Comparison of ENCODE assay signal across 7 mouse cellular contexts in genomic region chr11:102216056-102216885, GRCm38 (mm10). TPM values are rescaled to one million over a fixed set of nuclear protein-coding genes. Genes with fewer than 3 reads are reported as not detected.
DNase-seq lines count a peak whose midpoint lies in the region; ATAC-seq lines count a peak whose summit lies in the region.

No protein-coding gene starts in this region.

- H3K27ac ChIP-seq in heart, embryonic 15.5 days: peak overlapping the region; percentile 95
- peak overlapping the region; percentile 37 for H3K27ac ChIP-seq in neural tube, embryonic 15.5 days (replicated peaks)

- WGBS in heart, embryonic 15.5 days: 15% methylated on average over 12 of the region's 12 CpGs
- 45% methylated on average over 12 of the region's 12 CpGs for whole genome bisulfite sequencing in neural tube, embryonic 15.5 days

- peaks cover 95% of the 10 kb centered on the region for H3K4me1 ChIP-seq in heart, embryonic 15.5 days (replicated peaks)
- H3K4me1 ChIP-seq in neural tube, embryonic 15.5 days: peaks cover 87% of the 10 kb centered on the region

- H3K9me3 ChIP-seq in heart, embryonic 15.5 days (replicated peaks): no peaks in the 10 kb centered on the region
- no peaks in the 10 kb centered on the region for H3K9me3 ChIP-seq in neural tube, embryonic 15.5 days (replicated peaks)

- peak overlapping the region; percentile 68 for H3K4me3 ChIP-seq in heart, embryonic 15.5 days
- no peak overlapping the region for H3K4me3 ChIP-seq in neural tube, embryonic 15.5 days (replicated peaks)

- H3K36me3 ChIP-seq in heart, embryonic 15.5 days: no peaks in the 10 kb centered on the region
- 0 out of 2 replicates have a peak, but pooled peaks cover 9% of the 10 kb centered on the region for H3K36me3 ChIP-seq in neural tube, embryonic 15.5 days

- H3K27me3 ChIP-seq in heart, embryonic 15.5 days: no peaks in the 10 kb centered on the region
- H3K27me3 ChIP-seq in neural tube, embryonic 15.5 days (replicated peaks): no peaks in the 10 kb centered on the region

- ATAC-seq in heart, embryonic 15.5 days (replicated peaks; ENCODE audit: insufficient number of reproducible peaks, insufficient read depth, low FRiP score, low read depth): peak; percentile 73
- no peak for ATAC-seq in neural tube, embryonic 15.5 days (ENCODE audit: low FRiP score)
- ATAC-seq in erythroblast, adult 5-6 weeks (replicated peaks; ENCODE audit: low FRiP score, poor library complexity, severe bottlenecking): no peak

- DNase-seq in right cerebral cortex, adult 18-20 months: peak; percentile 83
- no peak for DNase-seq in right cerebral cortex, postnatal 25 days
- DNase-seq in cerebellum, postnatal 36 days: peak; percentile 51
- peak; percentile 64 to 74 for DNase-seq in kidney, postnatal 4 days

- H3K9ac ChIP-seq in heart, embryonic 15.5 days: peak overlapping the region; percentile 80
- 0 out of 2 replicates have a peak overlapping the region, but pooled peaks have one; percentile 10 for H3K9ac ChIP-seq in neural tube, embryonic 15.5 days (replicated peaks)

- H3K4me2 ChIP-seq in heart, embryonic 15.5 days: peak overlapping the region; percentile 83
- H3K4me2 ChIP-seq in neural tube, embryonic 15.5 days: peak overlapping the region; percentile 46

RNA-seq across cellular contexts. Expression of gene Hdac5, which starts 13.7 kb away (rescaled TPM):
- 76.7 and 86.8 TPM in 2 replicates for polyA plus RNA-seq in heart, embryonic 15.5 days (2015; fragmentation: Nextera tagmentation; extraction: Ambion mirVana)
- 74.0 and 77.4 TPM in 2 replicates for polyA plus RNA-seq in neural tube, embryonic 15.5 days (2015; fragmentation: Nextera tagmentation; extraction: Ambion mirVana)
- 3.7 and 10.2 TPM in 2 replicates for total RNA-seq in erythroblast, adult 5-6 weeks (2015; ENCODE audit: low replicate concordance)
- total RNA-seq in erythroblast, adult 5-6 weeks (2017; ENCODE audit: low replicate concordance): 13.3 and 17.3 TPM in 2 replicates

RNA-seq across cellular contexts. Expression of gene G6pc3, which starts 26.9 kb away (rescaled TPM):
- polyA plus RNA-seq in heart, embryonic 15.5 days (2015; fragmentation: Nextera tagmentation; extraction: Ambion mirVana): 20.9 and 23.3 TPM in 2 replicates
- polyA plus RNA-seq in neural tube, embryonic 15.5 days (2015; fragmentation: Nextera tagmentation; extraction: Ambion mirVana): 40.4 and 42.0 TPM in 2 replicates
- 16.3 and 21.7 TPM in 2 replicates for total RNA-seq in erythroblast, adult 5-6 weeks (2015; ENCODE audit: low replicate concordance)
- total RNA-seq in erythroblast, adult 5-6 weeks (2017; ENCODE audit: low replicate concordance): 4.7 and 9.8 TPM in 2 replicates

RNA-seq across cellular contexts. Expression of gene Lsm12, which starts 31.2 kb away (rescaled TPM):
- polyA plus RNA-seq in heart, embryonic 15.5 days (2015; fragmentation: Nextera tagmentation; extraction: Ambion mirVana): 74.6 and 83.4 TPM in 2 replicates
- 111 and 121 TPM in 2 replicates for polyA plus RNA-seq in neural tube, embryonic 15.5 days (2015; fragmentation: Nextera tagmentation; extraction: Ambion mirVana)
- 48.3 and 48.8 TPM in 2 replicates for total RNA-seq in erythroblast, adult 5-6 weeks (2015; ENCODE audit: low replicate concordance)
- 22.7 and 28.8 TPM in 2 replicates for total RNA-seq in erythroblast, adult 5-6 weeks (2017; ENCODE audit: low replicate concordance)

RNA-seq across cellular contexts. Expression of gene BC030867, which starts 32.4 kb away (rescaled TPM):
- 8.3 and 12.7 TPM in 2 replicates for polyA plus RNA-seq in heart, embryonic 15.5 days (2015; fragmentation: Nextera tagmentation; extraction: Ambion mirVana)
- polyA plus RNA-seq in neural tube, embryonic 15.5 days (2015; fragmentation: Nextera tagmentation; extraction: Ambion mirVana): 2.2 and 5.1 TPM in 2 replicates
- total RNA-seq in erythroblast, adult 5-6 weeks (2015; ENCODE audit: low replicate concordance): 3.8 and 5.0 TPM in 2 replicates
- 4.1 and 7.2 TPM in 2 replicates for total RNA-seq in erythroblast, adult 5-6 weeks (2017; ENCODE audit: low replicate concordance)

RNA-seq across cellular contexts. Expression of gene Asb16, which starts 52.3 kb away (rescaled TPM):
- 0.05 and 0.06 TPM in 2 replicates for polyA plus RNA-seq in heart, embryonic 15.5 days (2015; fragmentation: Nextera tagmentation; extraction: Ambion mirVana)
- 0.10 and 0.12 TPM in 2 replicates for polyA plus RNA-seq in neural tube, embryonic 15.5 days (2015; fragmentation: Nextera tagmentation; extraction: Ambion mirVana)
- not detected in 2 replicates for total RNA-seq in erythroblast, adult 5-6 weeks (2015; ENCODE audit: low replicate concordance)
- total RNA-seq in erythroblast, adult 5-6 weeks (2017; ENCODE audit: low replicate concordance): not detected in 2 replicates
